ENCODE assay signal across 9 mouse cellular contexts in genomic region chr3:107379422-107379821, GRCm38 (mm10). TPM values are rescaled to one million over a fixed set of nuclear protein-coding genes. Genes with fewer than 3 reads are reported as not detected.
A peak's percentile ranks its signal among the peaks of the same experiment; 100 is the strongest.
DNase-seq lines count a peak whose midpoint lies in the region; ATAC-seq lines count a peak whose summit lies in the region.
"Had no signal": no experiment of that assay in that cellular context is flagged by ENCODE, and none has a peak within 500 bp of the region (broad histone marks: within the 10 kb centered on the region; RNA-seq: fewer than 3 reads in every experiment).

No protein-coding gene starts in this region.

- no peak for ATAC-seq in kidney, embryonic 15.5 days (replicated peaks; ENCODE audit: low FRiP score)

- H3K9me3 ChIP-seq in kidney, embryonic 15.5 days (replicated peaks), result no peaks in the 10 kb centered on the region
- H3K9me3 ChIP-seq in heart, embryonic 10.5 days, result no peaks in the 10 kb centered on the region
- H3K9me3 ChIP-seq: embryonic facial prominence, embryonic 13.5 days had no signal

- peak; percentile 52 for DNase-seq in kidney, adult 11 months
- DNase-seq in adrenal gland, adult 2 months, result peak; percentile 66
- peak; percentile 79 for DNase-seq in embryo, embryonic 10 days (ENCODE audit: low spot score)
- peak; percentile 79 for DNase-seq in heart, embryonic 10.5 days (ENCODE audit: low spot score)
- DNase-seq in layer of hippocampus, postnatal 14 days (ENCODE audit: low spot score in 2 of 2), result peak; percentile 63 to 76
- DNase-seq in monocyte, adult 2 months (ENCODE audit: low read depth in 1 of 2, low spot score in 2 of 2), result peak; percentile 6 to 25
- peak; percentile 6 to 20 for DNase-seq in spleen, postnatal 36 days (ENCODE audit: low spot score in 2 of 2)

- H3K27ac ChIP-seq in kidney, embryonic 15.5 days, result no peak overlapping the region
- H3K27ac ChIP-seq in heart, embryonic 10.5 days, result no peak overlapping the region
- H3K27ac ChIP-seq: embryonic facial prominence, embryonic 13.5 days had no signal

- 3% methylated on average over 4 of the region's 4 CpGs for WGBS in kidney, embryonic 15.5 days
- WGBS in heart, embryonic 10.5 days, result 6% methylated on average over 4 of the region's 4 CpGs

- no peak overlapping the region for H3K4me3 ChIP-seq in kidney, embryonic 15.5 days (replicated peaks)
- H3K4me3 ChIP-seq in heart, embryonic 10.5 days, result no peak overlapping the region
- H3K4me3 ChIP-seq: embryonic facial prominence, embryonic 13.5 days had no signal

- 0 out of 2 replicates have a peak, but pooled peaks cover 5% of the 10 kb centered on the region for H3K4me1 ChIP-seq in kidney, embryonic 15.5 days
- peaks cover 9% of the 10 kb centered on the region; the same call in 1 of the 2 replicates for H3K4me1 ChIP-seq in heart, embryonic 10.5 days

- H3K4me2 ChIP-seq in kidney, embryonic 15.5 days, result no peak overlapping the region
- H3K4me2 ChIP-seq: embryonic facial prominence, embryonic 13.5 days had no signal

- H3K27me3 ChIP-seq in kidney, embryonic 15.5 days, result 0 out of 2 replicates have a peak, but pooled peaks cover 5% of the 10 kb centered on the region
- H3K27me3 ChIP-seq in heart, embryonic 10.5 days (ENCODE audit: insufficient read depth, poor library complexity, severe bottlenecking), result no peaks in the 10 kb centered on the region

- H3K36me3 ChIP-seq in kidney, embryonic 15.5 days, result no peaks in the 10 kb centered on the region
- H3K36me3 ChIP-seq in heart, embryonic 10.5 days, result no peaks in the 10 kb centered on the region
- H3K36me3 ChIP-seq: embryonic facial prominence, embryonic 13.5 days had no signal

- no peak overlapping the region for H3K9ac ChIP-seq in kidney, embryonic 15.5 days
- H3K9ac ChIP-seq: embryonic facial prominence, embryonic 13.5 days had no signal

RNA-seq across cellular contexts. Expression of gene Rbm15, which starts 45.9 kb away (rescaled TPM):
- polyA plus RNA-seq in kidney, embryonic 15.5 days (2015; fragmentation: Nextera tagmentation; extraction: Ambion mirVana), result 15.6 and 17.2 TPM in 2 replicates
- 10 to 100 TPM; 25.9 to 40.5 TPM for total RNA-seq in adrenal gland, adult 2 months (2021)
- 4.1 and 4.8 TPM in 2 replicates for polyA plus RNA-seq in adrenal gland, adult 2 months (2012; rRNA removed)
- 11.8 and 13.3 TPM in 2 replicates for polyA plus RNA-seq in heart, embryonic 10.5 days (2016; fragmentation: Nextera tagmentation; extraction: Ambion mirVana)
- 10 to 100 TPM; 23.8 to 24.9 TPM for total RNA-seq in layer of hippocampus, postnatal 14 days (2021)

Comparison
In these comparisons a context has a peak if more than half of its experiments do, and no peak if none do; other contexts are left out.
1. DNase-seq: peak in every context shown above with its lines; median percentile 79 in embryo, embryonic 10 days; 79 in heart, embryonic 10.5 days; 70 in layer of hippocampus, postnatal 14 days; 66 in adrenal gland, adult 2 months; 52 in kidney, adult 11 months; 16 in monocyte, adult 2 months; 13 in spleen, postnatal 36 days.